Mouse (Mus musculus) erythroblast, embryonic 14.5 days (primary cell): ENCODE data around the gene Chpf.

Source experiments
- GATA1 ChIP-seq: IDR thresholded peaks from 2 replicates; pipeline ENCODE4 v1.6.1; 2012; ENCODE audit warnings: low read length, inconsistent platforms, mixed read lengths
- TAL1 ChIP-seq: IDR thresholded peaks from 3 replicates; pipeline ENCODE4 v1.6.1; 2012; ENCODE audit warnings: low read length, inconsistent platforms, mixed read lengths

GRCm38 (mm10) chr1:75477966-75478290, 1.2 kb downstream of the Chpf start:
- TF ChIP-seq GATA1 = no peak
- no peak for TF ChIP-seq TAL1
